Mouse (Mus musculus): ENCODE results near the gene Tgfbr3.
"Not testable (repeated sequence)": the region's sequence is repeated elsewhere in the genome, so short reads cannot be mapped to it uniquely, and the experiment has no call there.

The Tgfbr3 gene

GRCm38 (mm10) chr5:107240276-107240675, 49.2 kb downstream of the Tgfbr3 start:
- no peak for ATAC-seq (ENCODE audit: low TSS enrichment)

DNA sequence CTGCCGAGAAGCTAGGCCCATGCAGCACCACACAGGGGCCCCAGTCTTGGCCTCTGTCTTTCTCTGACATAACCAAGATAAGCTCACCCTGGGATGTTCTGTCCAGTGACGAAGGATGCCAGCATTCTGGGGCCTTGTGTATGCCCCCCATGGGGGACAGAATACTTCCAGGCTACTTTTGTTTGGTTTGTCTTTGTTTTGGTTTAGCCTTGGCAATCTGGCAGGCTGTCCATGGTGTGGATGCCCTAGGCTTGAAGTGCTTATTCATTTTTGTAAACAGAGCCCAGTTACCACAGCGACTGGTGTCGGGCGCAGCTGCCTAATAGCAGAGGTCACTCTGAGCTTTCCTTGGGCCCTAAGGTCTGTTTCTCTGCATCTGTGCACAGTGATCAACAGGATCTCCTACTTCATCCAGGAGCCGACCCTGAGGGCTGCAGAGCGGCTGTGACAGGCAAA, 51.4 kb downstream of the Tgfbr3 start:
- no peak for ATAC-seq (ENCODE audit: low TSS enrichment)

GRCm38 (mm10) chr5:107236975-107237374, 52.5 kb downstream of the Tgfbr3 start:
- ATAC-seq (ENCODE audit: low TSS enrichment): no peak

- ATAC-seq (ENCODE audit: low TSS enrichment): no peak
These were observed 53.4 kb downstream of the Tgfbr3 start for GRCm38 (mm10) chr5:107236039-107236438.

DNA sequence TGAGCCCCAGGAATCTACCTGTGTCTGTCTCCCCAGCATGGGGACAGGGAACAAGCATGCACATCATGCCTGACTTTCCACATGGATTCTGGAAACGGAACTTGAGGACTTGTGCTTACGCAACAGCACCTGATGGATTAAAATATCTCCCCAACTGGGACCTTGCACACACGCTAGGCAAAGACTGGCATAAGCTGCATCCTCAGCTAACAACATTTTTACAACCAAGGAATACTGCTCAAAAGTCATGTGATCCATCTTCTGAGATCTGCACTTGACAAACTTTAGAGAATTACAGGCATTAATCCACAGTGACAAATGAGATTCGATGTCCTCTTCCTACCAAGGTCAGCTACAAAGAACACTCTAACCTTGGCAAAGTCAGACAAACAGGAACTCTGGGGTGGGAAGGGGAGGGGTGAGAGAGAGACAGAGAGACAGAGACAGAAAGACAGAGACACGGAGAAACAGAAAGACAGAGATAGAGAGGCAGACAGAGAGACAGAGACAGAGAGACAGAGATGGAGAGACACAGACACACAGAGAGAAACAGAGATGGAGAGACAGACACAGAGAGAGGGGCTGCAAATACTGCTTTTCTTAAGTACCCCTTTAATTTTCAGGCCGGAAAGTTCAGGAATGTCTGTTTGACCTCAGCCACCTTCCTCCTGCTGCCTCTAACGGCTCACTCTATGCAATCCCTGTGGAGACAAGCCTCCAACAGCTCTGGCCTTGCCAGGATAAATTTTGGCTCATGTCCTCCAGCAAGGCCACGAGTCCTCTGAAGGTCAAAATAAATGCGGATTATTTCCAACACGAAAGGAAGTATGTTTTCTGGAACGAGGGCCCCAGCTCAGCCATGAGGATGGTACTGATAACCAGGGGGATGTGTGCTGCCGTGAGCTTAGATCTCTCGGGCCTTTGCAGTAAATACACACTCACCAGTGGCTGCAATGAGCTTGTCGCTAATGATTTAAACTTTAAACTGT, 55.8 kb downstream of the Tgfbr3 start:
- no peak for ATAC-seq (ENCODE audit: low TSS enrichment)

- ATAC-seq (ENCODE audit: low TSS enrichment): no peak
These were observed 59.2 kb downstream of the Tgfbr3 start for GRCm38 (mm10) chr5:107230189-107230588.

GRCm38 (mm10) chr5:107229037-107229436, 60.4 kb downstream of the Tgfbr3 start:
- ATAC-seq (ENCODE audit: low TSS enrichment): no peak

DNA sequence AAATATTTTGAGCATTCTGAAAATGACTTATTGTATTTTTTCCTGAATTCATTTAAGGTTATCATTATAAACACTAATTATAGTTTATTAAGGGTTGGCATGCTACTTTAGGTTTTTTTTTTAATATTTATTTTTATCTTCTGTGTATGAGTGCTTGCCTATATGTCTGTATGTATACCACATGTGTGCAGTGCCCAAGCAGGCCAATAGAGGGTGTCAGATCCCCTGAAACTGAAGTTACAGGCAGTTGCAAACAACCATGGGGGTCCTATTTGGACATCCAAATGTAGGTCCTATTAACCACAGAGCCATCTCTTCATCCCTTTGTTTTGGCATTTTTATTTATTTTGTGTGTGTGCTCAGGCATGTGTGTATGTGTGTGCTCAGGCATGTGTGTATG, 61.8 kb downstream of the Tgfbr3 start:
- ATAC-seq (ENCODE audit: low TSS enrichment): no peak

GRCm38 (mm10) chr5:107224820-107225417, 64.5 kb downstream of the Tgfbr3 start:
- no peak for ATAC-seq (ENCODE audit: low TSS enrichment)

GRCm38 (mm10) chr5:107224151-107224550, 65.3 kb downstream of the Tgfbr3 start:
- no peak for ATAC-seq (ENCODE audit: low TSS enrichment)

GRCm38 (mm10) chr5:107223483-107223882, 65.9 kb downstream of the Tgfbr3 start:
- not testable (repeated sequence) for ATAC-seq (ENCODE audit: low TSS enrichment)

GRCm38 (mm10) chr5:107223029-107223428, 66.4 kb downstream of the Tgfbr3 start:
- ATAC-seq (ENCODE audit: low TSS enrichment): no peak

DNA sequence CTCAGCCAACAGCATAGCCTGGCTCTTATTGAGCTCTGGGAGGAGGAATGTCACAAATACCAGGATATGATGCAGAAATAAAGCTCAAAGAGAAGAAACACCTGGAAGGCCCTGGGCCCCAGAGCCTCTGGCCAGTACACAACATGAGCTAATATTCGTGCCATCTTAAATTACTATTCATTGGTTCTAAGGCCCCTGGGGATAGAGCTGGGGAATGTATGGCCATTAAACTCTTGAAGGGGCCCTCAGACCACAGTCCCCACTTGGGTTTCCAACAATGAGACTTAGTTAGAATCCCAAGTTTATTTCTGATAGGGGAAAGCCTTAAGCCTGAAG, 66.8 kb downstream of the Tgfbr3 start:
- no peak for ATAC-seq (ENCODE audit: low TSS enrichment)

GRCm38 (mm10) chr5:107221892-107222669, 67.3 kb downstream of the Tgfbr3 start:
- no peak for ATAC-seq (ENCODE audit: low TSS enrichment)

DNA sequence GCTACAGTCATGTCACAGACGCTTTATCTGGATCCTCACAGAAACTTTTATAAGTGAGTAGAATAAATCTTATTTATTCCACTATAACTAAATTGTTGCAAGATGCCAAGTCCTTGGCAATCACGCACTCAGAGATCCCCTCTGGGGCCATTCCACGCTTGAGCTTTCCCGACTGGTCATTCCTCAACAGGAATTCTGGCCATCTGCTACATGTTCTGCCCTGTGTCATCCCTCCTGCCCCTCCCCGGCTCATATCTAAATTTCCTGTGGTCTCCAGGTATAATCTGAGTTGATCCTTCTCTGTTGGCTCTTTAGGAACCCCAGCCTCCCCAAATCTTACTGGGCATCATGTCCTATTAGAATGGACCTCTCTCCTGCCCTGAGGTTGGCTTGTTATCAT, 68.5 kb downstream of the Tgfbr3 start:
- no peak for ATAC-seq (ENCODE audit: low TSS enrichment)

GRCm38 (mm10) chr5:107219883-107220282, 69.5 kb downstream of the Tgfbr3 start:
- ATAC-seq (ENCODE audit: low TSS enrichment): no peak

DNA sequence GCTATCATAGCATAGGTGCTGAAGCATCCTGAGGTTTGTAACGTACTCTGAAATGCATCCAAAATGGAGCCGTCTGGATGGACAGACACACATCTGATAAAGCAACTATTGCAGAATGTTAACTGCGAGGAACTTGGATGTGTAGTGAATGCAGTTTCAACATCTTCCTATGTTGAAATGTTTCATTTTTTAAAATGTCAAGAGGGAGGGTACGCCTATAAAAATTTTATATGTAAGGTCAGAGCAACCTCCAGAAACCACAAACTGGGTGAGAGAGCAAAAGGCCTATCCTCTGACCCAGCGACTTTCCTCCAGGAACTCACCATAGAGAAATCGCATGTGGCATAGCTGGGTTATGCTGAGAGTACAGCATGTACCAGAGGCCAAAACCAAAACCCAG, 70.1 kb downstream of the Tgfbr3 start:
- ATAC-seq (ENCODE audit: low TSS enrichment): no peak

- no peak for ATAC-seq (ENCODE audit: low TSS enrichment)
These were observed 70.8 kb downstream of the Tgfbr3 start for GRCm38 (mm10) chr5:107218594-107218993.

DNA sequence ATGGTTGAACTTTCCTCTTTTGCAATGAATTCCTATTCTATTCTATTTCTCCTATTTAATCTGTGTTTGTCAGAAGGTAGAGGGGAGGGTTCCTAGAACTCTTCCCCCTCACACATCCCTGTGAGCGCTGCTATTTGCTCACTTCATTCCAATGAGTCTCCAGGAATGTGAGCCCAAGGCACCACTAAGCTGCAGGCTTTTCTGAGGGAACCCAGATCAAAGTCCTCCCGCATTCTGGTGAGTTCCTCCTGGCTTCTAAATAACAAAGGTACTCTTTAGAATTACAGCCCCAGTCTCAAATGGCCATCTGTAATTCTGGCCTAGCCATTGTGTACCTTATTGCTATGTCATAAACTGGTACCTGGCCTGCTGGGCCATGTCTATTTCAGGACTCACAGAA, 72.3 kb downstream of the Tgfbr3 start:
- no peak for ATAC-seq (ENCODE audit: low TSS enrichment)

- ATAC-seq (ENCODE audit: low TSS enrichment): no peak
These were observed 75.9 kb downstream of the Tgfbr3 start for GRCm38 (mm10) chr5:107213373-107214132.

DNA sequence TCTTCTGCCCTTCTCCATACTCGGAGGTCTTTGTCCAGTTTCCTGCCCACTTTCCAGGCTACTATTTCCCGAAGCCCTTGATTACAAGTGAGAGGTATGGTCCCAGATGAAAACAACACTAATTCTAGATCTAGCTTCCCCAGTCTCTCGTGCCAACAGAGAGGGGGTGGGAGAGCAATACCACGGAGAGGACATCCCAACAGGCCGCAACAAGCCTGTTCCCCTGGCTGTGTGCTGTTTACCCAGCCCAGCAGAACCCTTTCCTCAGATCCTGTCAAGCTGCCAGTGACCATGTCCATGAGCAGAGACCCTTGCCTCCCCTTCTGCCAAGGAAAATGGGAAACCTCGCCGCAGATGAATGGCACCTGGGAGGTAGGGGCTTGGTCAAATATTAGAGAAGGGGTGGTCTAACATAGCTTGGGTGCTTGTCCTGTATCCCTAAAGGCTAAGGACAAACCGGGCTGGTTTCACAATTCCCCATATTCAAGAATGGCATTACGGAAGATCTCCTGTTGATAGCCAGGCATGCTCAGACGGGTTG, 77.5 kb downstream of the Tgfbr3 start:
- no peak for ATAC-seq (ENCODE audit: low TSS enrichment)
